ENCODE assay signal across 10 mouse cellular contexts in the genomic region with DNA sequence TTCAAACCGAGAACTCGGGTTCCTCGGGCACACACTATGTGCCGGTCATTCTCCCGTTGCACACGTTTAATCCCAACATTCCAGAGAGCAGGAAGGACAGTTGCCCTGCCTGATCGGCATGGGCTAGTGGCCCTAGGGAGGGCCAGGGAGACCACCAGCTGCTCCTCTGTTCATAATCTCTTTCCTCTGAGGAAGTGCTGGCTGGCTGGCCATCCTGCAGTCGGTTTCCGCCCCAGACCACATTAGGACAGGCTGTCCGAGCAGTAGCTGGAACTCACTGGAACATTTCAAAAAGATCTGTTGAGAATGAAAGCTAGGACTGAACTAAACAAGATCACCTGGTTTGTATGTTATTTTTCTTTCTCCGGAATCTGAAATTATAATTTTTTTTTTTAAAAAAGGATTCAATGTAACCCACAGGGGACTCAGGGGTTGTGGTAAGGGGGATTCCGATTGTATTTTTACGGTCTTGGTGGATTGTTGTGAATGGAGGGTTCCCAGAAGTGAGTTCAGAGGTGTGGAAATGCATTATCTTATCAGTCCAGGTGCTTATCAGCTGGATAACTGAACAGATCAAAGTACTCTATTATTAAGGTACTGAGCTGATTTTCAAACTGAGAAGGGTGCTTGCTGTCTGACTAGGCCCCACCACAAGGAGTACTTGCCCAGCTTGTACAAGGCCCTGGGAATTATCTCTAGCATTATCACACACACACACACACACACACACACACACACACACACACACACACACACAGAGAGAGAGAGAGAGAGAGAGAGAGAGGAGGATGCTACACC.
A peak's percentile ranks its signal among the peaks of the same experiment; 100 is the strongest.
DNase-seq lines count a peak whose midpoint lies in the region; ATAC-seq and TF ChIP-seq lines count a peak whose summit lies in the region.
"Had no signal": no experiment of that assay in that cellular context is flagged by ENCODE, and none has a peak within 500 bp of the region (broad histone marks: within the 10 kb centered on the region; RNA-seq: fewer than 3 reads in every experiment).

No protein-coding gene starts in this region.

- H3K27me3 ChIP-seq in heart, embryonic 13.5 days (replicated peaks), result no peaks in the 10 kb centered on the region
- H3K27me3 ChIP-seq in limb, embryonic 14.5 days (ENCODE audit: control insufficient read depth, insufficient read depth, low read length), result no peaks in the 10 kb centered on the region

- intact Hi-C loops in gastrocnemius, postnatal 14 days (cut with DNase I; ENCODE audit: low total_unique reads), result no loop called here

- H3K9me3 ChIP-seq in heart, embryonic 13.5 days, result no peaks in the 10 kb centered on the region
- no peaks in the 10 kb centered on the region for H3K9me3 ChIP-seq in limb, embryonic 14.5 days (ENCODE audit: control insufficient read depth, low read length)

- H3K9ac ChIP-seq in heart, embryonic 13.5 days, result 0 out of 2 replicates have a peak overlapping the region, but pooled peaks have one; percentile 24
- no peak overlapping the region for H3K9ac ChIP-seq in limb, embryonic 14.5 days (ENCODE audit: low read depth, low read length, severe bottlenecking)
- H3K9ac ChIP-seq: forebrain, postnatal 0 days had no signal

- 34% methylated on average over 13 of the region's 13 CpGs for WGBS in heart, embryonic 13.5 days
- 60% methylated on average over 13 of the region's 13 CpGs for WGBS in limb, embryonic 14.5 days

- DNase-seq in gastrocnemius, postnatal 14 days, result peak; percentile 36
- DNase-seq in gastrocnemius, postnatal 4 days (ENCODE audit: low spot score in 2 of 2), result no peak
- no peak for DNase-seq in limb, embryonic 14.5 days (ENCODE audit: low spot score)
- no peak for DNase-seq in cerebellum, adult 9-10 months
- DNase-seq in natural killer cell, adult 2 months (ENCODE audit: low spot score in 2 of 2), result no peak
- DNase-seq: cerebellum, postnatal 36 days; forebrain, postnatal 0 days had no signal

- H3K27ac ChIP-seq in heart, embryonic 13.5 days (replicated peaks), result peak overlapping the region; percentile 44
- H3K27ac ChIP-seq in limb, embryonic 14.5 days (replicated peaks; ENCODE audit: low read depth, low read length), result 0 out of 2 replicates have a peak overlapping the region, but pooled peaks have one; percentile 20

- peaks cover 37% of the 10 kb centered on the region for H3K4me1 ChIP-seq in heart, embryonic 13.5 days
- peaks cover 18% of the 10 kb centered on the region for H3K4me1 ChIP-seq in limb, embryonic 14.5 days (ENCODE audit: control insufficient read depth, insufficient read depth, low read length)

- TF ChIP-seq POLR2A in limb, embryonic 14.5 days (IDR thresholded peaks at IDR 0.05; ENCODE audit: borderline replicate concordance, extremely low read depth, insufficient read depth, insufficient read length), result no peak

- no peak overlapping the region for H3K4me3 ChIP-seq in heart, embryonic 13.5 days
- no peak overlapping the region for H3K4me3 ChIP-seq in limb, embryonic 14.5 days (replicated peaks; ENCODE audit: low read length)

- ATAC-seq in heart, embryonic 13.5 days (ENCODE audit: extremely low read depth, insufficient number of reproducible peaks, low FRiP score, low TSS enrichment), result no peak
- ATAC-seq in limb, embryonic 14.5 days (ENCODE audit: low FRiP score, low read depth), result no peak
- peak; percentile 55 for ATAC-seq in megakaryocyte, adult 5-6 weeks (ENCODE audit: poor library complexity, severe bottlenecking)
- no peak for ATAC-seq in CD4-positive, CD25-positive, alpha-beta regulatory T cell, adult 4 months

- no peaks in the 10 kb centered on the region for H3K36me3 ChIP-seq in heart, embryonic 13.5 days
- H3K36me3 ChIP-seq in limb, embryonic 14.5 days (ENCODE audit: control insufficient read depth, insufficient read depth, low read length), result no peaks in the 10 kb centered on the region

- 0 out of 2 replicates have a peak overlapping the region, but pooled peaks have one; percentile 9 for H3K4me2 ChIP-seq in heart, embryonic 13.5 days
- H3K4me2 ChIP-seq in limb, embryonic 14.5 days (replicated peaks; ENCODE audit: low read depth, low read length, severe bottlenecking), result no peak overlapping the region
